Comparison of ENCODE assay signal across 8 mouse cellular contexts in genomic region chr5:113152663-113153507, GRCm38 (mm10).
DNase-seq lines count a peak whose midpoint lies in the region; ATAC-seq and TF ChIP-seq lines count a peak whose summit lies in the region.

No protein-coding gene starts in this region.

- ATAC-seq in midbrain, embryonic 13.5 days: no peak
- ATAC-seq in midbrain, embryonic 15.5 days (replicated peaks): no peak
- ATAC-seq in liver, postnatal 0 days: peak; percentile 91
- no peak for ATAC-seq in granulocyte monocyte progenitor cell, adult 5-6 weeks (replicated peaks; ENCODE audit: poor library complexity, severe bottlenecking)

- H3K4me2 ChIP-seq in midbrain, embryonic 13.5 days (replicated peaks): no peak overlapping the region
- no peak overlapping the region for H3K4me2 ChIP-seq in midbrain, embryonic 15.5 days
- peak overlapping the region; percentile 35 for H3K4me2 ChIP-seq in liver, postnatal 0 days (ENCODE audit: low read depth, low read length)

- no peak overlapping the region for H3K4me3 ChIP-seq in midbrain, embryonic 13.5 days (replicated peaks)
- H3K4me3 ChIP-seq in midbrain, embryonic 15.5 days: no peak overlapping the region
- no peak overlapping the region for H3K4me3 ChIP-seq in liver, postnatal 0 days (ENCODE audit: low read depth, low read length)

- DNase-seq in cerebellum, postnatal 10 days: peak; percentile 66 to 69
- DNase-seq in cerebellum, adult 18-20 months: no peak
- peak; percentile 75 for DNase-seq in kidney, adult 18-20 months
- DNase-seq in liver, postnatal 0 days: peak; percentile 79
- no peak for DNase-seq in ovary, adult 18-20 months (ENCODE audit: low spot score)

- peak; percentile 82 for TF ChIP-seq EP300 in liver, postnatal 0 days (IDR thresholded peaks at IDR 0.05; ENCODE audit: low read depth)

- H3K9ac ChIP-seq in midbrain, embryonic 13.5 days (replicated peaks): 0 out of 2 replicates have a peak overlapping the region, but pooled peaks have one; percentile 33
- no peak overlapping the region for H3K9ac ChIP-seq in midbrain, embryonic 15.5 days
- peak overlapping the region; percentile 21; the same call in 1 of the 2 replicates for H3K9ac ChIP-seq in liver, postnatal 0 days (replicated peaks)

- peak; percentile 14; the same call in 1 of the 2 replicates for TF ChIP-seq CTCF in liver, postnatal 0 days (IDR thresholded peaks at IDR 0.05; ENCODE audit: low read depth)

- H3K4me1 ChIP-seq in midbrain, embryonic 13.5 days (replicated peaks): peaks cover 35% of the 10 kb centered on the region
- peaks cover 32% of the 10 kb centered on the region for H3K4me1 ChIP-seq in midbrain, embryonic 15.5 days
- peaks cover 26% of the 10 kb centered on the region for H3K4me1 ChIP-seq in liver, postnatal 0 days (ENCODE audit: insufficient read depth)

- 58% methylated on average over 22 of the region's 22 CpGs for WGBS in midbrain, embryonic 13.5 days
- WGBS in midbrain, embryonic 15.5 days: 50% methylated on average over 22 of the region's 22 CpGs
- WGBS in liver, postnatal 0 days (ENCODE audit: insufficient replicate concordance): 46% methylated on average over 22 of the region's 22 CpGs

- no peaks in the 10 kb centered on the region for H3K9me3 ChIP-seq in midbrain, embryonic 13.5 days
- no peaks in the 10 kb centered on the region for H3K9me3 ChIP-seq in midbrain, embryonic 15.5 days
- no peaks in the 10 kb centered on the region for H3K9me3 ChIP-seq in liver, postnatal 0 days (ENCODE audit: low read length)

- 0 out of 2 replicates have a peak overlapping the region, but pooled peaks have one; percentile 31 for H3K27ac ChIP-seq in midbrain, embryonic 13.5 days
- H3K27ac ChIP-seq in midbrain, embryonic 15.5 days: no peak overlapping the region
- peak overlapping the region; percentile 85 for H3K27ac ChIP-seq in liver, postnatal 0 days (ENCODE audit: low read depth)

- no peaks in the 10 kb centered on the region for H3K27me3 ChIP-seq in midbrain, embryonic 13.5 days
- H3K27me3 ChIP-seq in midbrain, embryonic 15.5 days (replicated peaks): no peaks in the 10 kb centered on the region
- H3K27me3 ChIP-seq in liver, postnatal 0 days (ENCODE audit: insufficient read depth, low read length): no peaks in the 10 kb centered on the region

- H3K36me3 ChIP-seq in midbrain, embryonic 13.5 days: no peaks in the 10 kb centered on the region
- H3K36me3 ChIP-seq in midbrain, embryonic 15.5 days (replicated peaks): no peaks in the 10 kb centered on the region
- H3K36me3 ChIP-seq in liver, postnatal 0 days (replicated peaks; ENCODE audit: insufficient read depth, low read length): no peaks in the 10 kb centered on the region

Comparison
In these comparisons a context has a peak if more than half of its experiments do, and no peak if none do; other contexts are left out.
1. DNase-seq: peak in cerebellum, postnatal 10 days (2 of 2), kidney, adult 18-20 months (single experiment) and liver, postnatal 0 days (single experiment); none in cerebellum, adult 18-20 months (0 of 2) and ovary, adult 18-20 months (single experiment).